11 mouse cellular contexts compared by ENCODE assay signal in genomic region chr4:63079159-63079558, GRCm38 (mm10).
DNase-seq lines count a peak whose midpoint lies in the region; ATAC-seq and TF ChIP-seq lines count a peak whose summit lies in the region.
"Had no signal": no experiment of that assay in that cellular context is flagged by ENCODE, and none has a peak within 500 bp of the region (broad histone marks: within the 10 kb centered on the region; RNA-seq: fewer than 3 reads in every experiment).

No protein-coding gene starts in this region.

- H3K27me3 ChIP-seq in hindbrain, postnatal 0 days (ENCODE audit: insufficient read depth, low read length), result no peaks in the 10 kb centered on the region
- H3K27me3 ChIP-seq in hindbrain, embryonic 10.5 days (ENCODE audit: insufficient read depth, poor library complexity, severe bottlenecking), result no peaks in the 10 kb centered on the region
- no peaks in the 10 kb centered on the region for H3K27me3 ChIP-seq in stomach, postnatal 0 days (ENCODE audit: control insufficient read depth, insufficient read depth, low read length)
- H3K27me3 ChIP-seq: limb, embryonic 13.5 days had no signal

- TF ChIP-seq CTCF in hindbrain, postnatal 0 days (IDR thresholded peaks at IDR 0.05; ENCODE audit: low read depth), result no peak
- no peak for TF ChIP-seq CTCF in stomach, postnatal 0 days (IDR thresholded peaks at IDR 0.05; ENCODE audit: low read depth)

- H3K27ac ChIP-seq in hindbrain, postnatal 0 days, result no peak overlapping the region
- H3K27ac ChIP-seq in hindbrain, embryonic 10.5 days, result no peak overlapping the region
- no peak overlapping the region for H3K27ac ChIP-seq in stomach, postnatal 0 days (replicated peaks)

- 58% methylated on average over 7 of the region's 7 CpGs for WGBS in hindbrain, postnatal 0 days
- 91% methylated on average over 7 of the region's 7 CpGs for WGBS in hindbrain, embryonic 10.5 days
- 53% methylated on average over 7 of the region's 7 CpGs for WGBS in stomach, postnatal 0 days

- H3K9ac ChIP-seq in hindbrain, postnatal 0 days (replicated peaks; ENCODE audit: low read length), result no peak overlapping the region
- H3K9ac ChIP-seq in stomach, postnatal 0 days (ENCODE audit: low read length), result 0 out of 2 replicates have a peak overlapping the region, but pooled peaks have one; percentile 8
- H3K9ac ChIP-seq: limb, embryonic 13.5 days had no signal

- no peak for TF ChIP-seq EP300 in stomach, postnatal 0 days (optimal IDR thresholded peaks at IDR 0.05)

- peaks cover 9% of the 10 kb centered on the region; the same call in 1 of the 2 replicates for H3K36me3 ChIP-seq in hindbrain, postnatal 0 days (ENCODE audit: insufficient read depth, low read length)
- H3K36me3 ChIP-seq in hindbrain, embryonic 10.5 days, result peaks cover 73% of the 10 kb centered on the region
- peaks cover 3% of the 10 kb centered on the region; the same call in 1 of the 2 replicates for H3K36me3 ChIP-seq in stomach, postnatal 0 days (ENCODE audit: control insufficient read depth, insufficient read depth, low read length)

- no peaks in the 10 kb centered on the region for H3K4me1 ChIP-seq in hindbrain, postnatal 0 days (ENCODE audit: insufficient read depth, low read length)
- H3K4me1 ChIP-seq in hindbrain, embryonic 10.5 days (replicated peaks), result no peaks in the 10 kb centered on the region
- no peaks in the 10 kb centered on the region for H3K4me1 ChIP-seq in stomach, postnatal 0 days (replicated peaks; ENCODE audit: control insufficient read depth, insufficient read depth)

- ATAC-seq in hindbrain, postnatal 0 days, result no peak
- no peak for ATAC-seq in stomach, postnatal 0 days (ENCODE audit: low FRiP score, low TSS enrichment)

- H3K4me3 ChIP-seq in hindbrain, postnatal 0 days (ENCODE audit: low read length), result no peak overlapping the region
- H3K4me3 ChIP-seq in hindbrain, embryonic 10.5 days, result no peak overlapping the region
- H3K4me3 ChIP-seq in stomach, postnatal 0 days (ENCODE audit: low read depth, low read length), result no peak overlapping the region
- H3K4me3 ChIP-seq: limb, embryonic 13.5 days had no signal

- no peak overlapping the region for H3K4me2 ChIP-seq in hindbrain, postnatal 0 days (ENCODE audit: low read depth, low read length)
- no peak overlapping the region for H3K4me2 ChIP-seq in stomach, postnatal 0 days (replicated peaks; ENCODE audit: low read depth)
- H3K4me2 ChIP-seq: limb, embryonic 13.5 days had no signal

- DNase-seq in cerebellum, postnatal 10 days, result peak; percentile 69 to 83
- DNase-seq in cerebellum, adult 8-10 months, result no peak
- DNase-seq in hindbrain, postnatal 0 days (ENCODE audit: low spot score), result peak; percentile 53
- DNase-seq in hindbrain, embryonic 10.5 days (ENCODE audit: low spot score), result no peak
- DNase-seq in right cerebral cortex, postnatal 4 days, result peak; percentile 18
- no peak for DNase-seq in right cerebral cortex, adult 2 months (ENCODE audit: low spot score in 2 of 2)
- no peak for DNase-seq in stomach, postnatal 0 days (ENCODE audit: low spot score)
- no peak for DNase-seq in layer of hippocampus, postnatal 25 days (ENCODE audit: extremely low spot score in 1 of 2, low spot score in 1 of 2)
- DNase-seq: cerebellum, adult 18-20 months; right cerebral cortex, adult 18-20 months had no signal

- no peaks in the 10 kb centered on the region for H3K9me3 ChIP-seq in hindbrain, postnatal 0 days (ENCODE audit: low read length)
- no peaks in the 10 kb centered on the region for H3K9me3 ChIP-seq in hindbrain, embryonic 10.5 days
- H3K9me3 ChIP-seq in stomach, postnatal 0 days (ENCODE audit: control insufficient read depth, low read length), result no peaks in the 10 kb centered on the region

Comparison
In these comparisons a context has a peak if more than half of its experiments do, and no peak if none do; other contexts are left out.
1. DNase-seq: peak in cerebellum, postnatal 10 days (2 of 2), hindbrain, postnatal 0 days (single experiment) and right cerebral cortex, postnatal 4 days (single experiment); none in cerebellum, adult 8-10 months (single experiment), hindbrain, embryonic 10.5 days (single experiment), right cerebral cortex, adult 2 months (0 of 2), stomach, postnatal 0 days (single experiment) and layer of hippocampus, postnatal 25 days (0 of 2).